8 mouse cellular contexts compared by ENCODE assay signal in the genomic region with DNA sequence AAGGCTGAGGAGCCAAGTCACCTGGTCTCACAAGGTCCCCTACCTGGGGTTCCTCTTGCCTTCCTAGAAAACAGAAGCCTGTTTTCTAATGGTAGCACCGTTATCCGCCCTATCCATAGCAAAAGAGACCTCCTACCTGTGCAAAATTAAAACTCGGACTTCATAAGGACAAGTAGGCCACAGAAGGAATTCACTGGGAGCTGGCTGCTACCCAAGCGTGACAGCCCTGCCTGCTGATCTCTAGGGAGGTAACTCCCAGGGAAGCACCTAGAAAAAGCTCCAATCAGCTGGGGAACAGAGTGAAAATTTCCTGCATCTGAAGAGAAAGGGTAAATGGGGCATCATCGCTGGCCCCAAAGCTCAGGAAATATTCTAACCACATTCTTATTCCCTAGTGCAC. TPM values are rescaled to one million over a fixed set of nuclear protein-coding genes. Genes with fewer than 3 reads are reported as not detected.
DNase-seq lines count a peak whose midpoint lies in the region; ATAC-seq and TF ChIP-seq lines count a peak whose summit lies in the region.

Plppr4 (minus strand) TSS at position 349 of the 400 bp plus-strand sequence.

- H3K4me2 ChIP-seq in embryonic facial prominence, embryonic 14.5 days (ENCODE audit: low read depth, low read length) = peak within 1 kb of the TSS; percentile 89
- peak within 1 kb of the TSS; percentile 82 for H3K4me2 ChIP-seq in intestine, embryonic 15.5 days (replicated peaks)

- H3K27me3 ChIP-seq in embryonic facial prominence, embryonic 14.5 days (replicated peaks; ENCODE audit: control insufficient read depth, insufficient read depth, low read length) = 0 out of 2 replicates have a peak, but pooled peaks cover 4% of the 10 kb centered on the region
- H3K27me3 ChIP-seq in intestine, embryonic 15.5 days (replicated peaks) = no peaks in the 10 kb centered on the region; the same call in 1 of the 2 replicates

- peak within 1 kb of the TSS; percentile 98 for H3K27ac ChIP-seq in layer of hippocampus, adult 2 months
- H3K27ac ChIP-seq in embryonic facial prominence, embryonic 14.5 days (replicated peaks; ENCODE audit: low read depth, low read length) = no peak within 1 kb of the TSS
- no peak within 1 kb of the TSS for H3K27ac ChIP-seq in intestine, embryonic 15.5 days
- peak within 1 kb of the TSS; percentile 72 for H3K27ac ChIP-seq in olfactory bulb, adult 2 months (ENCODE audit: insufficient read depth, low read depth, low read length)

- TF ChIP-seq POLR2A in olfactory bulb, adult 2 months (IDR thresholded peaks at IDR 0.05; ENCODE audit: insufficient read depth, low read depth, low read length) = no peak

- 32% methylated on average over 5 of the region's 5 CpGs for WGBS in embryonic facial prominence, embryonic 14.5 days
- 48% methylated on average over 5 of the region's 5 CpGs for WGBS in intestine, embryonic 15.5 days
- 32% methylated on average over 5 of the region's 5 CpGs for WGBS in olfactory bulb, adult 2 months

- no peak for DNase-seq in layer of hippocampus, adult 2 months (ENCODE audit: low spot score in 2 of 2)
- no peak for DNase-seq in layer of hippocampus, adult 11-12 months (ENCODE audit: low spot score)
- DNase-seq in embryonic facial prominence, embryonic 14.5 days (ENCODE audit: low spot score) = peak; percentile 8
- no peak for DNase-seq in left cerebral cortex, postnatal 4 days
- no peak for DNase-seq in embryo, embryonic 10.5 days (ENCODE audit: low spot score)
- no peak for DNase-seq in thymus, postnatal 0 days (ENCODE audit: low spot score)

- peak; percentile 31; the same call in 1 of the 2 replicates for ATAC-seq in embryonic facial prominence, embryonic 14.5 days (ENCODE audit: low read depth)
- no peak for ATAC-seq in intestine, embryonic 15.5 days

- H3K9ac ChIP-seq in embryonic facial prominence, embryonic 14.5 days (ENCODE audit: low read depth, low read length) = peak within 1 kb of the TSS; percentile 65
- peak within 1 kb of the TSS; percentile 28 for H3K9ac ChIP-seq in intestine, embryonic 15.5 days

- TF ChIP-seq CTCF in layer of hippocampus, adult 2 months (conservative IDR thresholded peaks at IDR 0.05) = no peak
- no peak for TF ChIP-seq CTCF in olfactory bulb, adult 2 months (IDR thresholded peaks at IDR 0.05; ENCODE audit: insufficient read depth, low read depth, low read length)

- H3K9me3 ChIP-seq in embryonic facial prominence, embryonic 14.5 days (ENCODE audit: control insufficient read depth, low read length) = no peaks in the 10 kb centered on the region
- H3K9me3 ChIP-seq in intestine, embryonic 15.5 days = no peaks in the 10 kb centered on the region

- no peaks in the 10 kb centered on the region for H3K36me3 ChIP-seq in embryonic facial prominence, embryonic 14.5 days (ENCODE audit: control insufficient read depth, insufficient read depth, low read length)
- H3K36me3 ChIP-seq in intestine, embryonic 15.5 days = no peaks in the 10 kb centered on the region

- H3K4me1 ChIP-seq in embryonic facial prominence, embryonic 14.5 days (ENCODE audit: control insufficient read depth, insufficient read depth, low read length) = peaks cover 10% of the 10 kb centered on the region; the same call in 1 of the 2 replicates
- no peaks in the 10 kb centered on the region; the same call in 1 of the 2 replicates for H3K4me1 ChIP-seq in intestine, embryonic 15.5 days (replicated peaks)
- H3K4me1 ChIP-seq in olfactory bulb, adult 2 months (ENCODE audit: control insufficient read depth, insufficient read depth, low read length) = peaks cover under 1% of the 10 kb centered on the region

- peak within 1 kb of the TSS; percentile 81 for H3K4me3 ChIP-seq in layer of hippocampus, adult 2 months
- peak within 1 kb of the TSS; percentile 51 for H3K4me3 ChIP-seq in embryonic facial prominence, embryonic 14.5 days (ENCODE audit: low read depth, low read length)
- H3K4me3 ChIP-seq in intestine, embryonic 15.5 days (replicated peaks) = peak within 1 kb of the TSS; percentile 41
- H3K4me3 ChIP-seq in olfactory bulb, adult 2 months (ENCODE audit: insufficient read depth, low read depth, low read length) = peak within 1 kb of the TSS; percentile 68

- intact Hi-C loops in left cerebral cortex, postnatal 4 days (cut with DNase I) = no loop called here

RNA-seq across cellular contexts. Expression of gene Plppr4, which starts in this region (rescaled TPM):
- 100 to 1,000 TPM; 313 to 317 TPM for total RNA-seq in layer of hippocampus, adult 2 months (2021)
- polyA plus RNA-seq in embryonic facial prominence, embryonic 14.5 days (2014; fragmentation: Nextera tagmentation; extraction: Ambion mirVana) = 1.6 TPM in 2 replicates
- 0.33 and 0.47 TPM in 2 replicates for polyA plus RNA-seq in intestine, embryonic 15.5 days (2015; fragmentation: Nextera tagmentation; extraction: Ambion mirVana)
- 100 to 1,000 TPM; 104 to 121 TPM for total RNA-seq in left cerebral cortex, postnatal 4 days (2021)
- 88.7 TPM in 1 of 2 replicates, not detected in the other for polyA plus RNA-seq in olfactory bulb, adult 2 months (2012; ENCODE audit: insufficient read depth, insufficient read length, low replicate concordance, missing spikeins)
- polyA plus RNA-seq in thymus, postnatal 0 days (2015; fragmentation: Nextera tagmentation; extraction: Ambion mirVana) = 0.36 and 0.64 TPM in 2 replicates

Comparison
In these comparisons a context has a peak if more than half of its experiments do, and no peak if none do; other contexts are left out.
1. RNA of gene Plppr4 (polyA plus RNA-seq): 88.7 TPM in olfactory bulb, adult 2 months; 1.6 TPM in embryonic facial prominence, embryonic 14.5 days, 0.36 to 0.64 TPM in thymus, postnatal 0 days and 0.33 to 0.47 TPM in intestine, embryonic 15.5 days; every median in the first group is over 10 times any median in the second.
2. H3K27ac ChIP-seq: peak in layer of hippocampus, adult 2 months (single experiment) and olfactory bulb, adult 2 months (single experiment); none in embryonic facial prominence, embryonic 14.5 days (single experiment) and intestine, embryonic 15.5 days (single experiment).
3. Peak in every context shown above with its lines, with median percentiles within 50 percentile points of each other: H3K4me3 ChIP-seq.